8 mouse cellular contexts compared by ENCODE assay signal in the genomic region with DNA sequence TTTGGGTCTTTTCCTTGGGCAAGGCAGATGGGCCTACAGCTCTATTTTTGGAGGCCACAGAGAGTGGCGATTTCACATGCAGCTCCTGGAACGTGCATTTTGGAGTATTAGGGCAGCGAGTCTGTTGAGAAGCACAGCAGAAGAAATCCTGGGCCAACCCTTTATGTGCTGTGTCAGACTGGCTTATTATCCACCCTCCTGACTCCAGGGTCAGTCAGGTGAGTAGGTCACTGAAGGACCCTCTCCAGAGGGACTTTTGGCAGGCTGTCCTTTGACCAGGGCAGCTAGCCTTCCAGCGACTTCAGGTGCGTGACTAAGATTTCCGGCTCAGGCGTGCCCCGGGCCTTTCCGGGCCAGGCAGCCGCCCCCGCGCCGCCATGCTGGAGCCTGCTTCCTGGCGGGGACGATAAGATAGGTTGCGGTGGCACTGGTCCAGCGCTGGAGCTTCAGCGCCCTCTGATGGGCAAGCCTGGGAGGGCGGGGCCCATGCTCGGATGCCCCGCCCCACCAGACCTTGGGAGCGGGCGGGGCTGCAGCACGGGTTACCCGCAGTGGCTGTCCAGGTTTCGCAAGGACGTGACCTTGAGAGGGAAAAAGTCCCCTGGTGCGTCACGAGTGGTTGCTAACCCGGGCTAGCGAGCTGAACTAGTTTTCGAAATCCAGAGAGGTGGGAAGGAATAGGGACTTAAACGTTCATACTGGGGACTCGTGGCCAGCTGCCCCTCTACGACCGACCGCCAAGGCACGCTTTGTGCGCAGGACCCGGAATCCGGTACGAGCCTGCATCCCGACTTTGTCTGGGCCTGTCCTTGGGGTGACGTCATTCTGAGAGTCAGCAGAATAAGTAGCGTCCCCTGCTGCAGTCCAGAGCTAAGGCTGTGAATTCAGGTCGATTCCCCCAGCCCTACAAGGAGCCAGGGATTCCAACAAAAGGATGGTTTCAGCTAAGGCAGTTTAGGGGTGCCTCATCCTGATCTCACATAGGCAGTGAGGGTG. TPM values are rescaled to one million over a fixed set of nuclear protein-coding genes. Genes with fewer than 3 reads are reported as not detected.
A peak's percentile ranks its signal among the peaks of the same experiment; 100 is the strongest.
DNase-seq lines count a peak whose midpoint lies in the region; ATAC-seq lines count a peak whose summit lies in the region.

No protein-coding gene starts in this region.

- peak overlapping the region; percentile 60; the same call in 1 of the 2 replicates for H3K27ac ChIP-seq in embryonic facial prominence, embryonic 13.5 days
- peak overlapping the region; percentile 74 for H3K27ac ChIP-seq in limb, embryonic 12.5 days
- H3K27ac ChIP-seq in midbrain, embryonic 14.5 days (replicated peaks; ENCODE audit: low read depth, low read length) = peak overlapping the region; percentile 80

- no peaks in the 10 kb centered on the region for H3K4me1 ChIP-seq in embryonic facial prominence, embryonic 13.5 days
- H3K4me1 ChIP-seq in limb, embryonic 12.5 days (replicated peaks) = no peaks in the 10 kb centered on the region
- no peaks in the 10 kb centered on the region for H3K4me1 ChIP-seq in midbrain, embryonic 14.5 days (ENCODE audit: control insufficient read depth, insufficient read depth, low read length)

- H3K9ac ChIP-seq in embryonic facial prominence, embryonic 13.5 days = peak overlapping the region; percentile 66
- H3K9ac ChIP-seq in limb, embryonic 12.5 days (replicated peaks) = peak overlapping the region; percentile 42
- peak overlapping the region; percentile 47 for H3K9ac ChIP-seq in midbrain, embryonic 14.5 days (replicated peaks; ENCODE audit: low read length)

- peak; percentile 6 for DNase-seq in 3134 (ENCODE audit: extremely low read depth, insufficient read length, low spot score)
- peak; percentile 89 to 91 for DNase-seq in adrenal gland, postnatal 36 days
- DNase-seq in heart, adult 8-10 months (ENCODE audit: low spot score) = peak; percentile 88
- peak; percentile 85 to 89 for DNase-seq in kidney, adult 8-10 months
- DNase-seq in midbrain, embryonic 14.5 days = peak; percentile 92
- peak; percentile 85 for DNase-seq in spleen, adult 12 weeks (ENCODE audit: low spot score)

- 20% methylated on average over 45 of the region's 46 CpGs for WGBS in embryonic facial prominence, embryonic 13.5 days
- 12% methylated on average over 46 of the region's 46 CpGs for WGBS in limb, embryonic 12.5 days
- 17% methylated on average over 46 of the region's 46 CpGs for WGBS in midbrain, embryonic 14.5 days

- peak overlapping the region; percentile 41 for H3K4me3 ChIP-seq in embryonic facial prominence, embryonic 13.5 days
- peak overlapping the region; percentile 36 for H3K4me3 ChIP-seq in limb, embryonic 12.5 days (replicated peaks)
- peak overlapping the region; percentile 35 for H3K4me3 ChIP-seq in midbrain, embryonic 14.5 days (replicated peaks; ENCODE audit: low read depth, low read length)

- H3K36me3 ChIP-seq in embryonic facial prominence, embryonic 13.5 days = no peaks in the 10 kb centered on the region
- H3K36me3 ChIP-seq in limb, embryonic 12.5 days = no peaks in the 10 kb centered on the region
- H3K36me3 ChIP-seq in midbrain, embryonic 14.5 days (ENCODE audit: control insufficient read depth, insufficient read depth, low read length) = no peaks in the 10 kb centered on the region

- H3K9me3 ChIP-seq in embryonic facial prominence, embryonic 13.5 days = no peaks in the 10 kb centered on the region
- H3K9me3 ChIP-seq in limb, embryonic 12.5 days = no peaks in the 10 kb centered on the region
- no peaks in the 10 kb centered on the region for H3K9me3 ChIP-seq in midbrain, embryonic 14.5 days (ENCODE audit: control insufficient read depth, low read length)

- peaks cover 42% of the 10 kb centered on the region for H3K27me3 ChIP-seq in embryonic facial prominence, embryonic 13.5 days
- peaks cover 24% of the 10 kb centered on the region for H3K27me3 ChIP-seq in limb, embryonic 12.5 days
- H3K27me3 ChIP-seq in midbrain, embryonic 14.5 days (ENCODE audit: control insufficient read depth, insufficient read depth, low read length) = no peaks in the 10 kb centered on the region

- peak overlapping the region; percentile 56 for H3K4me2 ChIP-seq in embryonic facial prominence, embryonic 13.5 days
- peak overlapping the region; percentile 54 for H3K4me2 ChIP-seq in limb, embryonic 12.5 days
- peak overlapping the region; percentile 54 for H3K4me2 ChIP-seq in midbrain, embryonic 14.5 days (ENCODE audit: low read length)

- peak; percentile 79 for ATAC-seq in embryonic facial prominence, embryonic 13.5 days (ENCODE audit: insufficient number of reproducible peaks, insufficient read depth, low FRiP score, low TSS enrichment, low read depth)
- ATAC-seq in limb, embryonic 12.5 days (ENCODE audit: insufficient number of reproducible peaks, insufficient read depth, low FRiP score, low TSS enrichment, low read depth) = peak; percentile 93
- ATAC-seq in midbrain, embryonic 14.5 days (ENCODE audit: low FRiP score, low TSS enrichment) = peak; percentile 96

RNA-seq across cellular contexts. Expression of a gene that starts 4.3 kb away (rescaled TPM):
- under 1 TPM; 0.30 TPM for total RNA-seq in adrenal gland, postnatal 36 days (2021)
- polyA plus RNA-seq in embryonic facial prominence, embryonic 13.5 days (2015; fragmentation: Nextera tagmentation; extraction: Ambion mirVana) = 0.07 and 0.08 TPM in 2 replicates
- total RNA-seq in heart, adult 8-10 months (2022) = under 1 TPM; 0.16 to 0.38 (median 0.18) TPM
- polyA plus RNA-seq in limb, embryonic 12.5 days (2016; fragmentation: Nextera tagmentation; extraction: Ambion mirVana) = 0.04 and 0.09 TPM in 2 replicates
- polyA plus RNA-seq in midbrain, embryonic 14.5 days (2014; fragmentation: Nextera tagmentation; extraction: Ambion mirVana) = 0.12 and 0.15 TPM in 2 replicates

Comparison
In these comparisons a context has a peak if more than half of its experiments do, and no peak if none do; other contexts are left out.
1. Peak in every context shown above with its lines: DNase-seq, ATAC-seq, H3K4me3 ChIP-seq and H3K27ac ChIP-seq.
2. DNase-seq: peak in every context shown above with its lines; median percentile 92 in midbrain, embryonic 14.5 days; 90 in adrenal gland, postnatal 36 days; 88 in heart, adult 8-10 months; 87 in kidney, adult 8-10 months; 85 in spleen, adult 12 weeks; 6 in 3134.